Mouse (Mus musculus) gastrocnemius, adult 2 months (tissue): ENCODE results near the gene Klf12. TPM values are rescaled to one million over a fixed set of nuclear protein-coding genes. Genes with fewer than 3 reads are reported as not detected.

ENCODE experiments used
- DNase-seq: peaks from one replicate; pipeline ENCODE4 v3.0.0; 2022
- H3K27ac ChIP-seq: fragments of 200-600 bp; 2 replicates; pipeline ENCODE4 v1.8.1; 2022; ENCODE audit warnings: mild to moderate bottlenecking
- H3K4me3 ChIP-seq: fragments of 200-600 bp; 2 replicates; pipeline ENCODE4 v1.8.1; 2022; ENCODE audit warnings: mild to moderate bottlenecking, moderate library complexity
- CTCF ChIP-seq: fragments of 200-600 bp; IDR thresholded peaks from 2 replicates; pipeline ENCODE4 v1.8.1; 2022; ENCODE audit warnings: antibody characterized with exemption, mild to moderate bottlenecking, moderate library complexity
- intact Hi-C: fragments of 180-260 bp; cut with DNase I; formaldehyde crosslinking; loops from one replicate; pipeline ENCODE4 v1.15.1; 2025
- total RNA-seq, 2 experiments: library from RNA; stranded (reverse); gene quantifications; 2 replicates each; pipeline ENCODE4 v1.2.3; 2021

Klf12 gene
- total RNA-seq, 2 experiments from 2014 or later = 10.3 to 16.8 TPM

DNA sequence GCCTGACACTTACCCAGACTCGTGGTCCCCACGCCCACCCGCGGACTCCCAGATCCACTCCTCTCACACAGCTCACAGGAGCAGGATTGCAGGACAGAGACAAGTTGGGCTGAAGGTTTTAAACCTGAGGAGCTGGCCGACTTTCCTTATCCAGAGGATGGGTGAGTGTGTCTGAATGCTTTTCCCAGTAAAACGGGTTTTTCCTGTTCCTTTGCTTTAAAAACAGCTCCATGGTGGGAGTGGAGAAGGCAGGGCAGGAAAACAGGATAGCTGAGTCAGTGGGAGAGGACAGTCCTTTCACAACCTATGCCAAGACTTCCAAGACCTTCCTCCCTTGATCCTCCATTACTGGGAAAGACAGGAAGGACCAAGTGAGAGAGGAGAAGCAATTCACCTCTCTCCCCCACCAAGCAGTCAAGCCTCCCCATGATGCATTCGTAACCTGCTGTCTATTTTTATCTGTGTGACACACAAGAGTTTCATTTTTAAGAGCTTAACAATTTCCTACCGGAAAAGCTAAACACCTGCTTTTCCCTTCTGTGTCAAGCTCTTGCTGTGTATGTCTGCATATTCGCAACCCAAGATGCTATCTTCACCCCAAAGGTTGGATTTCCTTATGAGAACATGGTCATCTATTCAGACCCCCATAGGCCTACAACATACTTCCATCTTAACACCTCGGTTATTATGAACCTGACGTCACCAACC is 94.8 kb downstream of the Klf12 start:
- no peak overlapping the region for H3K4me3 ChIP-seq
- H3K27ac ChIP-seq = no peak overlapping the region
- intact Hi-C loops = no loop called here
- DNase-seq = no peak
- TF ChIP-seq CTCF = no peak

DNA sequence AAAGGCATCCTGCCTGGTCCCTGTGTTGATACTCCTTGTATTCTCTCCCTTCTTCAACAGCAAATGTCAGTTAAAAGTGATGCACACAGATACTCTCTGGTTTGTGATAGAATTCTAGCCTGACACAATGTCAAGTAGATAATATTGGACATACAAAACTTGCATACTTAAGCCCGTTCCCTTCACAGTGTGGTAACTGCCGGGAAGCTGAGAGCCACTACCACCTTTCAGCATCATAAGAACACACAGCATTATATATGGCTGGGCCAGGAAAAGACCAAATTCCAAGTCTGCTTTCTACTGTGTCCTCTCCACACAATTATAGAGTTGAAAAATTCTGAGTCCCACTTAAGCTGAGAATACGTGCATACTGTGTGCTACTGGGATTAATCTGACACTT is 97.1 kb downstream of the Klf12 start:
- Histone ChIP-seq H3K4me3 (no peak overlapping the region), H3K27ac (no peak overlapping the region)
- TF ChIP-seq CTCF = no peak
- DNase-seq = no peak
- intact Hi-C loops = no loop called here

DNA sequence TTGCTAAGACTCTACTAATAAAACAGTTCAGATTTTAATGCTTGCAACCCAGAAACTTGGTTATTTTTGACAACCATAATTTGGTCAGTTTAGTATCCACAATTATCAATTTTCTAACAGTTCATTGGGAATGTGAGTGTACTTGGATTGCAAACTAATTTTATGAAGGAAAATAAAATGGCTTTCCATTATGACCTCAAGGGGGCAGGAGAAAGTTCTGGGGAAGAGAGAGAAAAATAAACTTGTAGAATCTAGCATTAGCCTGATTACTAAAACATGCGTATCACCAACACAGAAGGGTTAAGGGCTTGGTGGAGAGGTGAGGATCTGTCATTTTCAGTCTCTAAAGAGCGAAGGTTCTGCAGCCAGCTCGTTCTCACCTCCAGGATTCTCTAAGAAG is 106.7 kb downstream of the Klf12 start:
- TF ChIP-seq CTCF = peak; percentile 55
- Histone ChIP-seq H3K27ac (no peak overlapping the region), H3K4me3 (no peak overlapping the region)
- intact Hi-C loops = no loop called here
- no peak for DNase-seq

DNA sequence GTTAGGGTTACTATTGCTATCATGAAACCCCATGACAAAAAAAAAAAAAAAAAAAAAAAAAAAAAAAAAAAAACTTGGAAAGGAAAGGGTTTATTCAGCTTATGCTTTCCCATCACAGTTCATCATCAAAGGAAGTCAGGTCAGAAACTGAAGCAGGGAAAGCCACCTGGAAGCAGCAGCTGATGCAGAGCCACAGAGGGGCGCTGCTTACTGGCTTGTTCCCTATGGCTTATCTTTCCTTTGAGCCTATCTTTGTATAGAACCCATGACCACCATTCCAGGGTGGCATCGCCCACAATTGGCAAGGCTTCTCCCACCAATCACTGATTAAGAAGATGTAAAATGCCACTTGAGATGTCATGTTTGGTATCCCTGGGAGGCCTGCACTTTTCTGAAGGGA is 119.4 kb downstream of the Klf12 start:
- Histone ChIP-seq H3K27ac (no peak overlapping the region), H3K4me3 (no peak overlapping the region)
- DNase-seq = no peak
- intact Hi-C loops = no loop called here
- no peak for TF ChIP-seq CTCF

DNA sequence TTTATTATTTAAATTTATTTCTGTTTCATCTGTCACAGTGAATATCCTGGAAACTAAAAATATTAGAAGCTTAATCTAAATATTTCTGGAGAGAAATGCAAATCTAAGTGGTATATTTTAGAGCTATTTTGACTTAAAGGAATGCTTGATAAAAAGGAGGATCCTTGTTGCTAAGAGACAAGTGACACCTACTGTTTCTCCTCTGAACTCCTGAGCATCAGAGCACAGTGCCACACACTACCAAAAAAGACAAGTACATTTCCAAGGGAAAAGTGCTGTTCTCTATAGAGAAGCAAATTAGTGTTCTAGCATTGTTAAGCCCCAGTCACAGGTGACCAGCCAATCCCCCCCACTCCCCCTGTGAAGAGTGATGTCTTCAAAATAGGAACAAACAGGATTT is 127.8 kb downstream of the Klf12 start:
- DNase-seq = no peak
- intact Hi-C loops = no loop called here
- TF ChIP-seq CTCF = no peak
- no peak overlapping the region for H3K27ac ChIP-seq
- H3K4me3 ChIP-seq = no peak overlapping the region

DNA sequence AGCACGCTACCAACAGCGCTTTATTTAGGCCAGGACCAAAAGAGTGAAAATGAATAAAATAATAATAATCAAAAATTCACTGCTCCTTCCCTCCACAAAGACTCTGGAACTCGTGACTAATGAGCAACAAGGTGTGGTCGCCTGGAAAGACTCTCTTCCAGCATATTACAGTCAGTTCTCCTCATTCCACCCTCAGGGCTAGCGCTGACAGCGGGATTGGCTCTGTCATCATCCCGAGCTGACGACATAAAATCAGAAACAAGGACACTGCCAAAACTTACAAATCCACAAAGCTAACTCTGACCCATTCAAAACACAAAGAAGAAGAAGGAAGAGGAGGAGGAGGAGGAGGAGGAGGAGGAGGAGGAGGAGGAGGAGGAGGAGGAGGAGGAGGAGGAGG is 136.8 kb downstream of the Klf12 start:
- DNase-seq = peak; percentile 43

DNA sequence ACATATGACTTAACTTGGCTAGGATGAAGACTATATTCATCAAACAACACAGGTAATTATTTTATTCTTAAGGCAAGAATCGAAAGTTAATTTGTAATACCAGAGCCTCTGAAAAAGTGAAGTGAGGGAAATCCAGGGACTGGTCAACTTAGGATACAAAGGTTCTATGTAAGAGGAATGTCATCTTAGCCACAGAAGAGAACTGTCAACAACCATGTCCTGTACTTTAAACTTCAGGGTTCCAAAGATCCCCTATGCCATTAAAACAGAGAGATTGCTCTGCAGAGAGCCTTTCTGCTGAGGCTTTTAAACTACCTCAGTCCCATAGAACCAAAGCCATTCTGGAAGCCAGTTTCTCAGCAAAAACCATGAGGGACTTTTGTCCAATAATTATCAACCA is 144.1 kb downstream of the Klf12 start:
- Histone ChIP-seq H3K4me3 (no peak overlapping the region), H3K27ac (no peak overlapping the region)
- no peak for DNase-seq
- intact Hi-C loops = no loop called here
- TF ChIP-seq CTCF = no peak

More for the DNA sequence above, 136.8 kb downstream of the Klf12 start:
- Histone ChIP-seq H3K4me3 (no peak overlapping the region), H3K27ac (no peak overlapping the region)
- intact Hi-C loops = no loop called here
- TF ChIP-seq CTCF = no peak

DNA sequence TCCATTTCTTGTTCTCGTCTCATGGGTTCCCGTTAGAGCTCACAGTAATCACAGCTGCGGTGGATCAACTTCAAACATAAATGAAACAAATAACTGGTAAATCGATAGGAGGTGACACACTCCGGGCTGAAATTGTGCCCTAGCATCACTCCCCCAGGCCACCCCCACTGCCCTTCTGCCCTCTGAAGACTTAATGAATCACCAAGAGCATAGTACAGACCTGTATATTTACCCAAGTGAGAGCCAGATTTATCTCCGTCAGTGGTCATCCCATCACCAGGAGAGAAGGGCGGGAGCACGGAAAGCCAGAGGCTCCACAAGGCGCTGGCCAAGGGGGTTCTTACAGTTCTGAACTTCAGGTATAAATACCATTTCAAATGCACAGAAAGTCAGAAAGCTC is 150.2 kb downstream of the Klf12 start:
- intact Hi-C loops = no loop called here
- no peak for DNase-seq
- Histone ChIP-seq H3K4me3 (no peak overlapping the region), H3K27ac (no peak overlapping the region)
- TF ChIP-seq CTCF = no peak

DNA sequence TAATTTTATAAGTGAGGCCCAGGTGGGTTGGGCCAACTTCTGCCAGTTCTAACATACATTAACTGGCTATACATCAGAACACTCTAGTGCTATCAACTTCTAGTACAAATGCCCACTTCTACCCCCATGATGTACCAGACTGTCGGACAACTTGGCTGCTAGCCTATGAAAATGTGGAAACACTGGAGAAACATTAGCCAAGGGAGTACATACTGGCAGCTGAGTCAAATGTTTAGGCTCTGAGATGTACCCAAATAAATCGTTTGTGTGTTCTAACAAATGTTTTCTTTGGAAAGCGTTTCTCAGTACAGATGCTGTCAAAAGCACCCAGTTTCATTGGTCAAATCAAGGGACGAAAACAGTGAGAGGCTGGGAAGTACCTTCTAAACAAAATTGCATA is 152.0 kb downstream of the Klf12 start:
- intact Hi-C loops = no loop called here

DNA sequence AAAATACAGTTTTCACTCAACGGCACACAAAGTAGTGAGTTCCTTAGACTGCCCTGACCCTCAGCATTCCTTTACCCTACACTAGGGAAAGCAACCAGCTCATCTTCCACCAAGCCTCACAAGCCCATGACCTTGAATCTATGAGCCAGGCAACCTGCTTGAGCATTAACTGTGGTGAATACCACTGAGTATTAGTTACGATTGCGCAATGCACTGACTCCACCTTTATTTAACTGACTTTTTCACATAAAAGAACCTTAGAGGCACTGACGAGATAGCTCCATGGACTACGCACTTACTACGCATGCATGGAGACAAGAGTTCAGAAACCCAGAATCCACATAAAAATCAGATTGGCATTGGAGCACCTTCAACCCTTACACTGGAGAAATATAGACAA is 158.4 kb downstream of the Klf12 start:
- intact Hi-C loops = no loop called here
- no peak for TF ChIP-seq CTCF
- no peak overlapping the region for H3K4me3 ChIP-seq
- H3K27ac ChIP-seq = no peak overlapping the region
- no peak for DNase-seq

More for the DNA sequence above, 152.0 kb downstream of the Klf12 start:
- TF ChIP-seq CTCF = no peak
- DNase-seq = no peak
- H3K4me3 ChIP-seq = no peak overlapping the region
- H3K27ac ChIP-seq = no peak overlapping the region

DNA sequence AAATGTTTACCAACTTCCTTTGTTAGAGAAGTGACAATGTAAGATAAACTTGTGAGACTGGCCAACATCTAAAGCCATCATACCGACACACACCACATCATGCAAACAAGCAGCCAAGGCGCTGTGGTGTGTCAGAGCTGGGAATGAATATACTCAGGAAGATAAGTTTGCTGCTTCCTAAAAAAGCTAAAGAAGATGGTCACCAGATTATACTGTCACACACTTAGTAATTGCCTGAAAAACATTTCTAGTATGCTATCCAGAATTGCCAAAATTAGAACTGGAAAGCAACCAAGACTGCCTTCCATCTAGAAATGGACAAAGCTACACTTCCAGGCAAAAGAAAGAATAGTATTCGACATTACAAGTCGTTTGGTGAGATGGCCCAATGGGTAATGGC is 163.4 kb downstream of the Klf12 start:
- intact Hi-C loops = no loop called here
- no peak for TF ChIP-seq CTCF
- no peak for DNase-seq
- H3K4me3 ChIP-seq = no peak overlapping the region
- no peak overlapping the region; the same call in 1 of the 2 replicates for H3K27ac ChIP-seq

DNA sequence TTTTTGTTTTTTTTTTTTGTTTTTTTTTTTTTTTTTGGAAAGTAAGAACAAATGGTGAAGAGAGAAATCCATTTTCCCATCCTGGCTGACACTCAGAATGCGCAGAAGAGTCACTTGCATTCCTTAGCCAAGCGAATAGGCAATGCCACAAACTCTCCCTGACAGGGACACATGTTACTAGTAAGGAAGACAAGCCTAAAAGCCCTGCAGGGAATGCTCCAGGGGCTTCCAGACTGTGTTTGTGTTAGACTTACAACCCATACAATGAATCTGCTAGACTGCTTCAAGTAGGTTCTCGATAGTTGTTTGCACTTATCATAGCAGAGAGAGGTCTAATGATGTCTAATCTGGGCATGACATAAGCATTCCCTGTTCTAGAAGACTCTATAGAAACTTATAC is 164.6 kb downstream of the Klf12 start:
- H3K27ac ChIP-seq = no peak overlapping the region
- no peak for TF ChIP-seq CTCF
- H3K4me3 ChIP-seq = no peak overlapping the region
- no peak for DNase-seq
- intact Hi-C loops = no loop called here

DNA sequence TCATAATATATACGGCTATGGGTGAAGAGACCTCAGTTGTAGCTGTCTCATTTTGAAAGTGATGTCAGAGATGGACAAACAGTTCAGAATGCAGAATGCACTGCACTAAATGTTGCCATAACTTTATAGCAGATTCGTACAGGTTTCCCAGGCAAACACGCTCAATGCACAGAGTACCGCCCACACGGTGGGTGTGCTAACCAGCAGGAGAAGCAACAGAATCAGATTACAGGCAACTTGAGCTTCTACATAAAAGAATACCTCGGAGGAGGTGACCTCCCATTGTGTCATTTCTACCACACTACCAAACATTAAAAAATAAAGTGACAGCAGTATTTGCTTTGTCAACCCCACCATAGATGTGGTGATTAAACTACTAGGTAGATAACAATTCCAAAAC is 171.1 kb downstream of the Klf12 start:
- intact Hi-C loops = no loop called here
- Histone ChIP-seq H3K27ac (no peak overlapping the region), H3K4me3 (no peak overlapping the region)
- no peak for TF ChIP-seq CTCF
- no peak for DNase-seq

DNA sequence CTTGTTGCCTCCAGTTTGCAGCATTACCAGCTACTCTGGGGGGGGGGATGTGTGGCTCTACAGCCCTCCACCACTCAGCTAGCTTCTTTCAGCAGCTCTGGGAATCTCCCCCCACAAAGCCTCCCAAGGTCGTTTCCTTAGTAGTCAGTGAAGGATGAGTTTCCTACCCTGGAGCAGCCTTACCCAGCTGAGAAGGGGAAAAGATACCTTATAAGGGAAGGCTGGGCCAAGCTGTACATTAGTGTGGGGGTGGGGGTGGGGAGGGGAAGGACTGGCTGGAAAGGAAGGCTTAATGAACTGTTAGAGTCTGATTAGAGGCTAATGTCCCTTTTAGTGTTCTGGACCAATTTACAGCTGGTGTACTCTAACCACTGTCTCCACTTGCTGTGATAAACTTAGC is 172.7 kb downstream of the Klf12 start:
- no peak for TF ChIP-seq CTCF
- intact Hi-C loops = no loop called here
- no peak for DNase-seq
- H3K4me3 ChIP-seq = no peak overlapping the region
- H3K27ac ChIP-seq = no peak overlapping the region
